Mouse (Mus musculus): ENCODE data around the gene Ccdc191.

Gene Ccdc191

DNA sequence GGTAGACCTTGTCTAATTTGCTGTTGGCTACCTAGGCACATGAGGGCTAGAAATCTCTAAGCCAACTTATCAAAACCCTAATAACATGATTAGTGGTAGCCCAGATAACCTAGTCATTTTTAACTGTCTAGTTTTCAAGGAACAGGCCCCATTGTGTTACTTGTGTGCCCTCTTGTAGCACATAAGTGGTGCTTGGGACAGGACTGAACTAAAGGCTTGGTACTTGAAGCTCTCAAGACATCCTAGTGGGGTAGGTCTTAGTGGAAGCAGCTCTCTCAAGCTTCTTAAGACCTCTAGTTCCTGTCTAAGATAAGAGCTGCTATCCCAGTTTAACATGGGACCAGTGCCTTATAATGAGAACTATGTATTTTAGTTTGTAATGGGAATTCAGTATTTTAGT lies 41.0 kb downstream of the Ccdc191 start:
- intact Hi-C loops (cut with DNase I), result no loop called here

DNA sequence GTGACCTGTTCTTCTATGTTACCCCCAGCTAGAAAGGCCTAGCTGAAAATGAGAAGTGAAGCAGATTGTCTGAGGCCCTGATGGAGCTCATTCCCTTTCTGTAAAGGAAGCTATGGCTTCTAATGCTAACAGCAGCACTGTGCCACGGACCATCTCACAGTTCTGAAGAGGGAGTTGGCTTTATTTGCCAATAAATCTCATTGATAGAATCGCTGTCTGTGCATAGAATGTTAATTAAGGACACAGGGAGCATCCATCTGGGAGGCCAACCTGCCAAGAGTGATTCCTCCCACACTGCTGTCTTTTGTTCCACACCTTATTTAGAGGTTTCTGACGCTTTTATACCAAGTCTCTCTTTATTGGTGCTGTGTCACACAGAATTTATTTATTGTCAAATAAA lies 41.9 kb downstream of the Ccdc191 start:
- intact Hi-C loops (cut with DNase I), result no loop called here

DNA sequence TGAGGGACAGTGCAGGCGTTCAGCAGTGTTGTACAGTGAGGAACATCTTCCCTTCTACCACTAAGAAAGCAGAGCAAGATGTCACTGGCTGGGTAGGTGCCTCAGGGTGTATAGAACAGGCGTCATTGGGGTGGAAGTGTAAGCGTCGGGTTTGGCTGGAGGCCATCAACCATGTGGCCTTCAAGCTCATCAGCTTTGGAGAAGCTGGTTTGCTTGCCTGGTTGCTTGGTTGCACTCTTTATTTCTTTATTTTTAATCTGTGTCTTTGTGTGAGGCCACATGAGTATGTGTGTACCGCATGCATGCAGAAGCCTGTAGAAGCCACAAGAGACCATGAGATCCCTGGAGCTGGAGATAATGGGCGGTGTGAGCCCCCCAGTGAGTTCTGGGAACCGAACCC lies 42.7 kb downstream of the Ccdc191 start:
- intact Hi-C loops (cut with DNase I), result no loop called here

DNA sequence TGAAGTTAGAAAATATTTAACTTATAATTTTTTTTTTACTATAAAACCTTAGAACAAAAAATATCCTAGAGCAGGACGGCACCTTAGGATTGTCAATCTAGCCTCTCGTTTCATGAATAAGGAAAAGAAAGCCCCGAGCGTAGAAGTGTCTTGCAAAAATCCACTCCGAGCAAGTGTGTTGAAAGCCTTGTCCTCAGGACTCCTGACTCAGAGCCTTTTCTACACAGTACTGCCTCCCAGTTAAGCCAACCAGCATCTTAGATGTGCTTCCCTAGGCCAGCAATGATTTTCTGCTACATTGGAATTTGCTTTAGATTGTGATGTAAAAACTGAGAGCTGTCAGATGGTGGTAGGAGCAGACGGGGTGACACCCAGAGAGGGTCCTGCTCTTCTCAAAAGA lies 43.4 kb downstream of the Ccdc191 start:
- intact Hi-C loops (cut with DNase I), result no loop called here

DNA sequence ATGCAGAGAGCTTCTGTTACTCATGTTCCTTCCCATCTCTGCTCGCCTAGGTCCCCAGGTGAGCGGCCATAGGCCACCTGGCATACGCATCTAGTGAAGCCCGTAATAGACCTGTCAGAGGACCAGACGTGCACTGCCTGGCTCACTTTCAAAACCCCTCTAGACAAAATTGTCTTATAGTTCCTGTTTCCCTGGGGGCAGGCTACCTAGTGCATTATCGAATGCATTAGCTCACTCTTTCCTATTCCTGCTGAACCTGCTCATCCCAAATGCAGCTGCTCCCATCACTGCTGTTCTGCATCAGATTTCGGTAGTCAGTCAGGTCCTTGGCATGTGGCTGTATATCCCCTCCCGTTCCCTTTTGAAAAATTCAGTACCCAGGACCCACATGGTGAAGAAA lies 45.3 kb downstream of the Ccdc191 start:
- intact Hi-C loops (cut with DNase I), result no loop called here

DNA sequence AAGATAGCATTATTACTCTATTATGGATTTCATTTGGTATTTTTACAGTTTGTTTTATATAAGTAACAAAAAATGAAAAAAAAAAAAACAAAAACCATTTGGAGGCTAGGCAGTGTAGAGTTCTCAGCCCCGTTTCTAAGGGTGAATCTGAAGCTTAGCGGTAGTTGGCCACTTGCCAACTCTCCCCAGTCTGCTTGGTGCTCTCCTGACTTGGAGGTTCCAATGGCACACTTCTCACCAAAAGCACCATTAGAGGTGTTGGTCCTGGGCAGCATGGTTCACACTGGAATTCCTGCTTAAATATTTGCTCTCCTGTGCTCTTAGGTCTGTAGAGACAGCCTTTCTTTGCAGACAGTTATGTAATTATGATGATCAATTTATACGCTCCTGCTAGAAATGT lies 45.8 kb downstream of the Ccdc191 start:
- intact Hi-C loops (cut with DNase I), result no loop called here

DNA sequence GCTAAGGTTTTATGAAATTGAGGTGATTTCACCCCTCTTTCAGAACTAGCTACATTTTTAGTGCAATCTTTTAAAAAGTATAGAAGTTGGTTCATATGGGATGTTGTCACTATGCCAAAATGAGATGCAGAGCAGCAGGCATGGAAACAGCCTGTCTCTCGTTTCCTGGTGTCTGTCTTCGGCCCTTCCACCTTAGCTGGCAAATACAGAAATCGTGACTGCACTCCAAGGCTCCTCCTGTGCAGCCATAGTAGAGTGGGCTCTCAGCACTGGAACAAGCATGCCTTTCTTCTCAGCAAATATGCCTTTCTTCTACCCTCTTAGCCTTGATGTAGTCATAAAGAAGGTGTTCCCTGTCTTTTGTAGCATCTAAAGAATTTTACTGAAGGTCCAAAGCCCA lies 46.3 kb downstream of the Ccdc191 start:
- intact Hi-C loops (cut with DNase I), result no loop called here

DNA sequence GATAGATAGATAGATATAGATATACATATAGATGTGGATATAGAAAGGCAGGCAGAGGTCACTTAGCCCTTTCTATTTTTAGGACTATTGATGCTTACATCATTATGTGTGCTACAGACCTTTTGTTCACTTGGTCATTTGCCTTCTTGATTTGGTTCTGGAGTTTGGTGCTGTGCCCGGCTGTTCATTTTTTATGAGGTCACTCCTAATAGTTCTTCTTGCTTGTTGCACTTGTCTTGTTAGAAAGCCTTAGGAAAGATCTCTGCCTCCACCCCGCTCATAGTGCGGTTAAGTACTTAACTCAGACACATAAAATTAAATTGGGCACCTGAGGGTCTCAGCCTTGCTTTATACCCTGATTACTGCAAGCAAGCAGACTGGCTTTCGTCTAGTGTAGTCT lies 51.2 kb downstream of the Ccdc191 start:
- intact Hi-C loops (cut with DNase I), result no loop called here

DNA sequence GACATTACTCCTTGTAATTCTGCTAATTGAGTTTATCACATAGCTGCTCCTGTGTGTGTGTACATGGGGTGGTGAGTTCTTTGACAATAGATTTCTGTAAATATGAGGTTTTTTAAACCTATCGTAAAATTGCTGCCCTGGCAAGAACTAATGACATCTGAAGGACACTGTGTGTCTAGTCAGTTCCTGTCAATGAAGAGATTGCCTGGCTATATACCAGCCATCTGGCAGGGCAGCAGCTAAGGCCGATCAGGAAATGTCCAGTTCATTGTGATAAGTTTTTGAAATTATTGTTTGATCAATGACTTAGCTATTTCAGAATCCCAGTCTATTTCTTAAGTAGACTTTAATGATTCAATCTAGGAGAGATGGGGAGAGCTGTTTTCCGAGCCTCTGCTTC lies 55.8 kb downstream of the Ccdc191 start:
- intact Hi-C loops (cut with DNase I), result no loop called here

DNA sequence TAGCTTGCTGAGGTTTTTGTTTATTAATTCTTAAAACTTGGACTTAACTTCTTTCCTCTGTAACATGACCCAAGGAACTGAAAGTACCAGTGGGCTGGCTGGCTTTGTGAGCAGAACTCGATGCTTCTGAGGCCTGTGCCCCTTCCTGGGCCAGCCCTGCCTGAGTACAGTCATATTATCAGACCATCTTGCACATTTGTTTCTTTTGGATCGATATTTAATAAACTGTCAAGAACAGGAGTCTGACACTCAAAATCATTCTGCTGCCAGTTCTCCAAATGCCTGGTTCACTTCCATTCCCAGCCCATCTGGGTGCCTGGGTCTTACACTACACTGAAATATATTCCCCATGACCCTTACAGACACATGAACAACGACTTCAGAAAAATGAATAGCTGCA lies 56.3 kb downstream of the Ccdc191 start:
- intact Hi-C loops (cut with DNase I), result no loop called here

DNA sequence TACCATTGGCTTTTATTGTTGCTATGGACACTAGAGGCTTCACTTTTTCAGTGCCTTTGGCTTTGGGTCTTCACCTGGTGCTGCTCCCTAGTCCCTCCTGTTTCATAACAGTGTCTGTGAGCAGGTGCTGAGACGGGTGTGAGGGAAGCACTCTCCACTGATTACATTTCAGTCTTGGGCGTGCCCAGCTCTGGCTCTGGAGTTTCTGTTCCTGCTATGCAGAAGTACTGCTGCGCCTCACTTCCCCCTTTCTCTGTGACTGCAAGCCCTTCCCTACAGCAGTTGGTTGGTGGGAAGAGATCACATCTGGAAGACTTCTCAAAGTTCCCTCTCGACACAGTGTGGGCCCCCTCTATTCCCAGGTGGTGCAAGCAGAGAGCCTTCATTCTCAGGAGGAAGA lies 62.0 kb downstream of the Ccdc191 start:
- intact Hi-C loops (cut with DNase I), result no loop called here

DNA sequence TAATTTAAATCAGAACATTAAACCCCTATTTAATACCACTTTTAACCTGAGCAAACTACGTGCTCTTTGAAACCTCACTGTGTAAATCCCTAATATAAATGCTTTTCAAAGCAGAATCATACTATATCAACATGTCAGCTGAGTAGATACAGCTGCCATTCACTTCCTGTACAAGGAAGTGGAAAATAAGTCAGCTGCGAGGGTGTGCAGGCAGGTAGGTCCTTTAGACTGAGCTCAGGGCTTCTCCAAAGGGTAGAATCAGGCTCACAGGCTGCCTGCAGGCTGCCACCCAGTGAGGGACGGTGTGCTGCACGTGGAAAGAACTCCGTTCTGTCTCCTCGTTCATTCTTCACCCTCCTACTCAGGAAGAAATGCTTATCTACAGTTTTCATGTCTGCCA lies 65.3 kb downstream of the Ccdc191 start:
- intact Hi-C loops (cut with DNase I), result no loop called here

DNA sequence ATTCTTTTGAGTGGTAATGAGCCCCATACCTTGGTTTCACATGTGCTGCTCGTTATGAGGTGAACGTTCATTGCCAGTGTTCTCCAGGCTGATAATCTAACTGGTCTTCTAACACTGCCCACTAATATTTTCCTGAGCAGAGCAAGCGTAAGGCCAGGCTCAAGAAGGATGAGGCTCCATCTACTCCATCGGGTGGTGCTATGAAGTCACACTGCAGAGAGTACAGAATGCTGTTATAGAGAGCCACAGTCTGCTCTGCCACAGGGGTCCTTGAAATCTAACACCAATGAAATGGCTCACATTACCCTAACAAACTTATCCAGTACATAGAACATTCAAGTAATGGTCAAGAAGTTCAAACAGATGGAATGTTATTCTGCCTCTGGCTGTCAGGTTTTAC lies 68.4 kb downstream of the Ccdc191 start:
- intact Hi-C loops (cut with DNase I), result no loop called here

DNA sequence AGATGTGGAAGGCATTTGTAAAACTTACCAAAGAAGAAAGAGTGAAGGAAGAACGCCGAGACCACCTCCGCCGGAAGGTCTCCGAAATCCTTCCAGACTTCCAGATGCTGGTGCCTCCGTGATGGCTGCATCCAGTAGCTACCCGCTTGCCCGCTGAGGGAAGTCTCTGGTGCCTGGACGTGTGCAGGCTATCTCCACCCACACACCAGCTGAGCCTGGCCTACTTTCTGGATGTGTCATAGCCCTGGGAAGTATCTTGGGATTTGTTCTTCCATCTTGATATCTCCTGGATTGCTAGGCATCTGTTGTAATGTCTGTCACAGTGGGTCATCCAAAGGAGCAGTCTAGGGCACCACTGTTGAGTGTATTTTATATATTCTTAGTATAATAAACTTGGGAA lies 73.7 kb downstream of the Ccdc191 start:
- intact Hi-C loops (cut with DNase I), result no loop called here

DNA sequence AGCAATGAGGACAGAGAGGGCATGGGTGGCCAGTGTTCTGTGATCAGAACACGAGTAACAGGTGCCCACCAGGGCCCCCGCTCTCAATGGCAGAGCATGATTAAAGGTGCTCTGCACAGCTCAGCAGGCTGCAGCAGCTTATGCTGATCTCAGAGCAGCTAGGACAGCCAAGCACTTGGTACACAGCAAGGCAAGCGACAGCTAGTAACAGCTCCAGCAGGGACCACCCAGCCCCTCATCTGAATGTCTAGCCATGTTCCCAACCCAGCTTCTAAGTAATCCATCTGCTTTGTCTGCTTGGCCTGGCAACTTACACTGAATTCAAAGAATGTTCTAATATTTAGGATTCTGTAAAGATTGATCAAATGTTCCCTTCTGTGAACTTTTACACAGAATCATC lies 74.2 kb downstream of the Ccdc191 start:
- intact Hi-C loops (cut with DNase I), result no loop called here

DNA sequence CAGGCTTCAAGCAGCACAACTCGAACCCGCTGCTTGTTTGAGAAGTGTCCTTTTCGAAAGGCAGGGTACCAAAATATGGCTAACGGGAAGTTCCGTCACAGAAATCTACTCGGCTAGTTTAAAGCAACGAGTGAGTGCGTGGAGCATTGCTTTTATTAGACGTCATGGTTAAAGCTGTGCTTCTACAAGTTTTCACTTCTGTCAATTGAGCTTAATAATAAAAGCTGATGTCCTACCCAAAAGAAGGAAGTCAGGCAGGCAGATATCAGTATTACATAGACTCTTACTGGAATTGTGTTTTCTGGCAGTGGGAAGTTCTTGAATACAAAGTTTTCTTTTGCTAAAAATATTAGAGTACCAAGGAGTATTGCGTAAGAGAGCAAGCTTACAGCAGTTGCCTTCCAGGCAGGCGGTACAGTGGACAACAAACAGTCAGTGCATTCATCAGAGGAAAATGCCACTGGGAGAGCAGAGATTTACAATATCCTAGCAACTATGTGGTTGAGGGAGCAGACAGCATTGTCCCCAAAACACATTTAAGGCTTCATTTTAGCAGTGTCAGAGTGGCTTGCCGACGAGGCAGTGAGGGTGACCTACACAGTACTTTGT lies 76.3 kb downstream of the Ccdc191 start:
- intact Hi-C loops (cut with DNase I), result no loop called here

DNA sequence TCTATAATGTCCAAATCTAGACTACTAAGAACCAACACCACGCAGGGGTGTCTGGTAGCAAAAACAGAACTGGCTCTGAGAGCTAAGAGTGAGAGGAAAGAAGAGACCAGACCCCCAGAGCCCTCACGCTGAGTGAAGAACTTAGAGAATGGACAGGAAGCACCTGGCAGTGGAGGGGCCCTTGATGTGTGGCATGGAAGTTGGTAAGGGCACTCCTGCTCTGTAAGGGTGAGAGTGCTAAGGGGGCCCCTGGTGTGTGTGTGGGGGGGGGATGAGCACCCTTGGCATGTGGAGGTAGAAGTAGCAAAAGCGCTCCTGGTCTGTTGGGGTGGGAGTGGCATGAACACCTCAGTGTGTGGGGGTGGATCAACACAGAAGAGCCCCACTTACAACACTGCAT lies 80.8 kb downstream of the Ccdc191 start:
- intact Hi-C loops (cut with DNase I), result no loop called here

DNA sequence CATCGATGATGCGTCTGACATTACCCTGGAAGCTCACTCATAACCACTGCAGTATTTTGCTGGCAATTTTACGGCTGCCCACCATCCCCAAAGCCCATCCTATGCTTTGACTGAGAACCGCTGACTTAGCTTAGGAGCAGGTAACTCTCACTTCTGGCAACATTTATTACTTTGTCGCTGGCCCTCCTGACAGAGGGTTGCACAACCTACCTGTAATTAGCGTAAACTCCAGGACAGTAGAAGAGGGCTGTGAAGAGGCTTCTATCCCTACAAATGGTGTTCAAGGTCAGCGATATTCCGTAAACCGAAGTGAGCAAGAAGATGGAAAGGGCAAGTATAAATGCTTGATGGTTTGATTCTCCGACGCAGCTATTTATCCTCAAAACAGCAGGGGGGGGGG lies 81.6 kb downstream of the Ccdc191 start:
- intact Hi-C loops (cut with DNase I), result no loop called here

DNA sequence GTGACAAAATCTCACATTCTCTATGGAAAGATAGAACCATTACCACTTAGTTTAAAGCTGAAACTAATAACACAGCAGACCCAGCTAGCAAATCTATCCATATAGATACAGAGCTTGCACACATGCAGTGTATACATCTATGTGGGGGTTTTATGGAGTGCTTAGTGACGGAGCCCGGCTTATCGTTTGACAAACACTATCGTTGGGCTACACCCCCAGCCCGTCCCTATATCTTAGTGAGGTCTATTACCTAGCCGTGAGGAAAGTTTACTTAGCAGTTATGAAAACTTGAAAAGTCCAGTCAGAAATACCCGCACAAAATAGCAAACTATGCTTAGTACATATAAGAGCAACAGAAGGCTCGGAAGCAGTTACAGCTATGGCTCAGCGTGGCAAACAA lies 82.1 kb downstream of the Ccdc191 start:
- intact Hi-C loops (cut with DNase I), result no loop called here

DNA sequence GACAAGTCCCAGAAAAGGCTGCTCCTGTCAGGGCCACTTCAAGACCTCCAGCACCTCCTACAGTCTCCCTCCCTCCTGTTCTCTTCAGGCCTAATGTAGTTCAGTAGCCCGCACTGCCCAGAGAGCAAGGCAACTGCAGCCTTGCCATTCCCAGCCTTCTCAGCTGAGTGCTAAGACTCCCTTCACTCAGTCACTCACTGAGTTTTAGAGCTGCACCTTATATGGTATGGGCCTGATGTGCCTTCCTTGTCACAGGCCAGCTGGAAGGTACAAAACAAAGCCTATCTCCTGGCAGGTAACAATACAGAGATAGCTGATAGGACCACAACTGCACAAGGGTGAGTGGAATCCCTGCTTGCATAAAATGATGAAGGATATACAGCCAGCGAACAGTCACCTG lies 82.8 kb downstream of the Ccdc191 start:
- intact Hi-C loops (cut with DNase I), result no loop called here

DNA sequence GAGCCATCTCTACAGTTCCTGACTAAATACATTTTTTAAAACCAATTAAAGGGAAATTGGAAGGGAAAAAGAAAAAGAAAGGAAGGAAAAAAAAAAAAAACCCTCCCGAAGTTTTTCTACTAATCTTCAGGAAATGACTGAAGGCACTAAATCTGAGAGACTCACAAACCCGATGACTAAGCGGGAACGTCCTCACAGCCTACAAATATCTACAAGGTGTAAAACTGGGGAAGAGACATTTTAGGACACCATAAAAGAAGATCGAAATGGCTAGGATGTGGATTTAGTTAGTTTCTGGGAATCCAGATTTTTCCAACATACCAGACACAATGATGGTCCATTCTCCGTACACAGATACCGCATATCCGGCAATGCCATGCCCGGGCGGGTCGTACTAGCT lies 83.5 kb downstream of the Ccdc191 start:
- intact Hi-C loops (cut with DNase I), result no loop called here

DNA sequence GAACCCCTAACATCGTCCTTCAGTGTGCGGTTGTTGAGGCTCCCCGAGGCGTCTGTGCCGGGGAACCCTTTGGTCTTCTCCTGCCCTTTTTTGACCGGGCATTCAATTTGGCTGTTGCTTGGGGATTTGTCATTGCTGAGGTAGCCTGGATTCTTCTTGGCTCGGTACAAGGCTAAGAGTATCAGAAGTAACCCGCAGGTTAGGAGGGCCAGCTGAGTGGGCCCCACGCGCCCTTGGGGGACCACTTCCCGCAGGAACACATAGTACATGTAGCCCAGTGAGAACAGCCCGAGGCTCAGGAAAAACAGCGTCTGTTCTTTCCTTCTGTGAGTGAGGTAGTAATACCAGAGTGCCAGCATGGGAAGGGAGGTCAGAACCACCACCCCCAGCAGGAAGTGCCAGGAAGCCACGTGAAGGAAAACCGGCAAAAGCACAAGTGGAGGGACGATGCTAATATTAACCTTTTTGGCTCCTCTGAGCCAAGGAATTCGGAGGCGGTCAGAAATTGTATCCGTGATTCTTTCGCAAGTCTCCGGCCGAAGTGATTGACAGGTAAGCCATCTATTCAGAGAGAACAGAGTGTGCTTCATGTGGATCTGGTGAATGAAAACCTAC lies 84.1 kb downstream of the Ccdc191 start:
- intact Hi-C loops (cut with DNase I), result no loop called here

DNA sequence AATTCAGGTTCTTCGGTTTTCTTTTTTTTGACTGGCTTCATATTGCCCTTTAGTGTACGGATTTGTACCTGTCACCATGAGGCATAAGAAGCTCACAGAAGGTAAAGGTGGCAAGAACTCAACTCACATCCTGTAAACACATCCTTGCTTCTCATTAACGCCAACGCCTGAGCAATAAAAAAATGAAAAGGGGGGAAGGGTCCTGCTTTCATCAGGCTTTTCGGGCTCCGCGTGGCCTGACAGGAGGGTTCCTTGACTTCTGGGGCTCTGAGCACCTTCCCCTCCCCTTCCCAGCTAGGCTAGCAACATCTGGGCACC lies 89.4 kb downstream of the Ccdc191 start:
- intact Hi-C loops (cut with DNase I), result no loop called here
